Mouse (Mus musculus) activated CD4-positive, CD25-positive, alpha-beta regulatory T cell, adult 4 months (primary cell): Measurements from ENCODE around the gene Nol10. TPM values are rescaled to one million over a fixed set of nuclear protein-coding genes. Genes with fewer than 3 reads are reported as not detected.
"Not testable (repeated sequence)": the region's sequence is repeated elsewhere in the genome, so short reads cannot be mapped to it uniquely, and the experiment has no call there.

Source experiments
- ATAC-seq: one replicate; pipeline ENCODE4 v1.8.0; 2017
- polyA plus RNA-seq, 2 experiments: library from polyadenylated mRNA; unstranded; fragments of 100-300 nt; shearing (Covaris generic); gene quantifications; one replicate each; pipeline ENCODE4 v1.2.1; 2017

The Nol10 gene
- polyA plus RNA-seq, 2 experiments from 2014 or later = 25.4 to 29.9 TPM

GRCm38 (mm10) chr12:17464550-17464949 lies 116.3 kb downstream of the Nol10 start:
- ATAC-seq = not testable (repeated sequence)

GRCm38 (mm10) chr12:17466791-17467190 lies 118.5 kb downstream of the Nol10 start:
- ATAC-seq = no peak

- no peak for ATAC-seq
These were observed 120.1 kb downstream of the Nol10 start for GRCm38 (mm10) chr12:17468359-17468758.

- ATAC-seq = no peak
These were observed 121.6 kb downstream of the Nol10 start for GRCm38 (mm10) chr12:17469869-17470268.

GRCm38 (mm10) chr12:17470528-17470927 lies 122.3 kb downstream of the Nol10 start:
- ATAC-seq = not testable (repeated sequence)

GRCm38 (mm10) chr12:17471405-17471804 lies 123.1 kb downstream of the Nol10 start:
- ATAC-seq = peak; percentile 97

- ATAC-seq = no peak
These were observed 124.9 kb downstream of the Nol10 start for GRCm38 (mm10) chr12:17473128-17473527.

- ATAC-seq = no peak
These were observed 125.6 kb downstream of the Nol10 start for GRCm38 (mm10) chr12:17473862-17474261.

GRCm38 (mm10) chr12:17474681-17475080 lies 126.4 kb downstream of the Nol10 start:
- ATAC-seq = no peak

GRCm38 (mm10) chr12:17475146-17475545 lies 126.9 kb downstream of the Nol10 start:
- no peak for ATAC-seq

GRCm38 (mm10) chr12:17478196-17478595 lies 129.9 kb downstream of the Nol10 start:
- ATAC-seq = no peak

GRCm38 (mm10) chr12:17478856-17479255 lies 130.6 kb downstream of the Nol10 start:
- no peak for ATAC-seq

Other genes with a start within 250 kb of the Nol10 start
- gene Kcnf1, start 171.6 kb upstream of the Nol10 start, polyA plus RNA-seq = 1 to 10 TPM in 1 of 2 experiments, under 1 TPM in 1; 0.57 to 1.2 TPM
- 100 to 1,000 TPM; 136 to 209 TPM for gene Pdia6, start 81.9 kb upstream of the Nol10 start, polyA plus RNA-seq
- gene Atp6v1c2, start 19.1 kb upstream of the Nol10 start, polyA plus RNA-seq = under 1 TPM in 1 of 2 experiments, not detected in 1; 0.34 TPM
- gene Odc1, start 196.3 kb downstream of the Nol10 start, polyA plus RNA-seq = 10 to 100 TPM; 19.1 to 21.2 TPM